13 mouse cellular contexts compared by ENCODE assay signal in the genomic region with DNA sequence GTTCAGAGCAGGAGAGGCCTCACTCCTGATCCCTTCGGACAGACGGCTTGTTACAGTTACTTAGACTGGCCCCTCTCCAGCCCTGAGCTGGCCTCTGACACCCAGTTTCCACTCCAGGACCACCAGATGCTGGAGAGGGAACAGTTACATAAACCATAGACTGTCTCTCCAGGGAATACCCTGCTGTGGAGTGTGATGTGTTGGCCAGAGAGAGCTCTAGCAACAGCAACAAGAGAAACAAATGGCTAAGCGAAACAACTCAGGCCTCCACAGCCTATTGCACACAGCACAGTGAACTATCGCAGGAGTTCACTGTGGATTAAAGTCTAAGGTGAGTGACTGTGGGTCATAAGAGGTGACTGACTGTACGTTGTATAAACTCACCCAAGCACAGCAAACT. TPM values are rescaled to one million over a fixed set of nuclear protein-coding genes. Genes with fewer than 3 reads are reported as not detected.
DNase-seq lines count a peak whose midpoint lies in the region; ATAC-seq lines count a peak whose summit lies in the region.
"Had no signal": no experiment of that assay in that cellular context is flagged by ENCODE, and none has a peak within 500 bp of the region (broad histone marks: within the 10 kb centered on the region; RNA-seq: fewer than 3 reads in every experiment).

No protein-coding gene starts in this region.

- no peak overlapping the region for H3K9ac ChIP-seq in embryonic facial prominence, embryonic 14.5 days (ENCODE audit: low read depth, low read length)
- H3K9ac ChIP-seq in kidney, embryonic 16.5 days (replicated peaks; ENCODE audit: low read length), result no peak overlapping the region
- H3K9ac ChIP-seq: embryonic facial prominence, embryonic 13.5 days had no signal

- WGBS in embryonic facial prominence, embryonic 14.5 days, result 63% methylated on average over 5 of the region's 5 CpGs
- WGBS in embryonic facial prominence, embryonic 10.5 days, result 63% methylated on average over 5 of the region's 5 CpGs
- WGBS in heart, embryonic 10.5 days, result 66% methylated on average over 5 of the region's 5 CpGs
- WGBS in kidney, embryonic 16.5 days, result 32% methylated on average over 5 of the region's 5 CpGs

- no peak for DNase-seq in embryonic facial prominence, embryonic 14.5 days (ENCODE audit: low spot score)
- no peak for DNase-seq in embryonic facial prominence, embryonic 10.5 days (ENCODE audit: low spot score)
- DNase-seq in heart, embryonic 10.5 days (ENCODE audit: low spot score), result no peak
- DNase-seq in lung, postnatal 36 days, result peak; percentile 73
- DNase-seq in natural killer cell, adult 2 months (ENCODE audit: low spot score in 2 of 2), result no peak
- DNase-seq in spleen, adult 18-20 months, result no peak
- DNase-seq: B cell, adult 2 months had no signal

- peaks cover 5% of the 10 kb centered on the region; the same call in 1 of the 2 replicates for H3K4me1 ChIP-seq in embryonic facial prominence, embryonic 14.5 days (ENCODE audit: control insufficient read depth, insufficient read depth, low read length)
- peaks cover 27% of the 10 kb centered on the region for H3K4me1 ChIP-seq in embryonic facial prominence, embryonic 10.5 days
- peaks cover 40% of the 10 kb centered on the region for H3K4me1 ChIP-seq in heart, embryonic 10.5 days
- peaks cover 14% of the 10 kb centered on the region for H3K4me1 ChIP-seq in kidney, embryonic 16.5 days (ENCODE audit: insufficient read depth, low read length)

- H3K36me3 ChIP-seq in embryonic facial prominence, embryonic 14.5 days (ENCODE audit: control insufficient read depth, insufficient read depth, low read length), result no peaks in the 10 kb centered on the region
- no peaks in the 10 kb centered on the region for H3K36me3 ChIP-seq in embryonic facial prominence, embryonic 10.5 days (replicated peaks)
- H3K36me3 ChIP-seq in heart, embryonic 10.5 days, result no peaks in the 10 kb centered on the region
- no peaks in the 10 kb centered on the region for H3K36me3 ChIP-seq in kidney, embryonic 16.5 days (ENCODE audit: insufficient read depth, low read length)
- H3K36me3 ChIP-seq: embryonic facial prominence, embryonic 13.5 days had no signal

- no peaks in the 10 kb centered on the region for H3K27me3 ChIP-seq in embryonic facial prominence, embryonic 14.5 days (replicated peaks; ENCODE audit: control insufficient read depth, insufficient read depth, low read length)
- peaks cover 26% of the 10 kb centered on the region for H3K27me3 ChIP-seq in embryonic facial prominence, embryonic 10.5 days (replicated peaks; ENCODE audit: low read depth, poor library complexity, severe bottlenecking)
- peaks cover 47% of the 10 kb centered on the region for H3K27me3 ChIP-seq in heart, embryonic 10.5 days (ENCODE audit: insufficient read depth, poor library complexity, severe bottlenecking)
- H3K27me3 ChIP-seq in kidney, embryonic 16.5 days (ENCODE audit: insufficient read depth, low read length), result no peaks in the 10 kb centered on the region; the same call in 1 of the 2 replicates

- H3K9me3 ChIP-seq in embryonic facial prominence, embryonic 14.5 days (ENCODE audit: control insufficient read depth, low read length), result no peaks in the 10 kb centered on the region
- no peaks in the 10 kb centered on the region for H3K9me3 ChIP-seq in embryonic facial prominence, embryonic 10.5 days
- no peaks in the 10 kb centered on the region for H3K9me3 ChIP-seq in heart, embryonic 10.5 days
- no peaks in the 10 kb centered on the region for H3K9me3 ChIP-seq in kidney, embryonic 16.5 days (ENCODE audit: low read length)
- H3K9me3 ChIP-seq: embryonic facial prominence, embryonic 13.5 days had no signal

- no peak overlapping the region for H3K27ac ChIP-seq in embryonic facial prominence, embryonic 14.5 days (replicated peaks; ENCODE audit: low read depth, low read length)
- H3K27ac ChIP-seq in embryonic facial prominence, embryonic 10.5 days (replicated peaks), result no peak overlapping the region
- peak overlapping the region; percentile 17; the same call in 1 of the 2 replicates for H3K27ac ChIP-seq in heart, embryonic 10.5 days
- H3K27ac ChIP-seq in kidney, embryonic 16.5 days (ENCODE audit: low read length), result peak overlapping the region; percentile 70
- H3K27ac ChIP-seq: embryonic facial prominence, embryonic 13.5 days had no signal

- no peak overlapping the region for H3K4me2 ChIP-seq in embryonic facial prominence, embryonic 14.5 days (ENCODE audit: low read depth, low read length)
- H3K4me2 ChIP-seq in kidney, embryonic 16.5 days (replicated peaks; ENCODE audit: low read depth, low read length), result no peak overlapping the region

- ATAC-seq in embryonic facial prominence, embryonic 14.5 days (ENCODE audit: low read depth), result peak; percentile 42; the same call in 1 of the 2 replicates
- ATAC-seq in kidney, embryonic 16.5 days (ENCODE audit: low FRiP score, low TSS enrichment), result peak; percentile 77; the same call in 1 of the 2 replicates
- ATAC-seq in monocyte, adult 5-6 weeks (replicated peaks; ENCODE audit: insufficient number of reproducible peaks, low FRiP score, low TSS enrichment, poor library complexity, severe bottlenecking), result no peak

- no peak overlapping the region for H3K4me3 ChIP-seq in embryonic facial prominence, embryonic 14.5 days (ENCODE audit: low read depth, low read length)
- no peak overlapping the region for H3K4me3 ChIP-seq in embryonic facial prominence, embryonic 10.5 days
- H3K4me3 ChIP-seq in heart, embryonic 10.5 days, result no peak overlapping the region
- H3K4me3 ChIP-seq in kidney, embryonic 16.5 days (ENCODE audit: low read length), result no peak overlapping the region
- H3K4me3 ChIP-seq: embryonic facial prominence, embryonic 13.5 days had no signal

RNA-seq across cellular contexts. Expression of a gene that starts 56.5 kb away (rescaled TPM):
- polyA plus RNA-seq in embryonic facial prominence, embryonic 14.5 days (2014; fragmentation: Nextera tagmentation; extraction: Ambion mirVana), result 0.17 TPM in 1 of 2 replicates, not detected in the other
- polyA plus RNA-seq in embryonic facial prominence, embryonic 10.5 days (2016; fragmentation: Nextera tagmentation; extraction: Ambion mirVana), result not detected in 2 replicates
- polyA plus RNA-seq in heart, embryonic 10.5 days (2016; fragmentation: Nextera tagmentation; extraction: Ambion mirVana), result not detected in 2 replicates
- polyA plus RNA-seq in kidney, embryonic 16.5 days (2015; fragmentation: Nextera tagmentation; extraction: Ambion mirVana), result not detected in 2 replicates
- not detected in 3 replicates for total RNA-seq in monocyte, adult 5-6 weeks (2017)
- total RNA-seq: granulocyte monocyte progenitor cell, adult 5-6 weeks; megakaryocyte, adult 5-6 weeks; neutrophil, adult 5-6 weeks had no signal
- polyA plus RNA-seq: embryonic facial prominence, embryonic 13.5 days had no signal

Comparison
In these comparisons a context has a peak if more than half of its experiments do, and no peak if none do; other contexts are left out.
1. H3K27ac ChIP-seq: peak in heart, embryonic 10.5 days (single experiment) and kidney, embryonic 16.5 days (single experiment); none in embryonic facial prominence, embryonic 14.5 days (single experiment) and embryonic facial prominence, embryonic 10.5 days (single experiment).